Mouse (Mus musculus) lung, postnatal 0 days (tissue): Measurements from ENCODE around the gene Nup98.

Source experiments
- CTCF ChIP-seq: IDR thresholded peaks from 2 replicates; pipeline ENCODE4 v1.5.1; 2016; ENCODE audit warnings: antibody characterized with exemption, mild to moderate bottlenecking
- EP300 ChIP-seq: IDR thresholded peaks from 2 replicates; pipeline ENCODE4 v1.6.1; 2016; ENCODE audit warnings: antibody characterized with exemption, mild to moderate bottlenecking, control low read depth

GRCm38 (mm10) chr7:102101487-102101886, 108.5 kb downstream of the Nup98 start, which contains the start of gene Art1:
- TF ChIP-seq CTCF = no peak
- no peak for TF ChIP-seq EP300
